Mouse (Mus musculus): ENCODE data around the gene Aqp12. TPM values are rescaled to one million over a fixed set of nuclear protein-coding genes. Genes with fewer than 3 reads are reported as not detected.
A peak's percentile ranks its signal among the peaks of the same experiment; 100 is the strongest.

Gene Aqp12
- polyA plus RNA-seq, 1 experiment from 2014 or later = not detected

DNA sequence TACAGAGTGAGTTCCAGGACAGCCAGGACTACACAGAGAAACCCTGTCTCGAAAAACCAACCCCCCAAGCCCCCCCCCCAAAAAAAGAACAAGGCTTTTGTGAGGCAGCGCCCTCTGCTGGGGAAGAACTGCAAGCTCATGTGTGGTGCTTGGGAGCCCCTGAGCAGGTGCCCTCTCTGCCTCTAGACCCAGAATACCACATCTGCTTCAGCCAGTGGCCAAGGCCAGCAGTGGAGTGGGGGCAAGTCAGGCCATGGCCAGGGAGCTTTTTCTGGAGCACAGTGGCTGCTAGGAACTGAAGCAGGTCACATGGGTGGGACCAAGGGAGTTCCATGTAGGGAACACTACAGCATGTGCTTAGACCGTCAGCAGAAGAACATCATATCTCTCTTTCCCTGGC lies 4.6 kb downstream of the Aqp12 start:
- Histone ChIP-seq H3K4me3 (ENCODE audit: low read depth, low read length) (no peak overlapping the region), H3K27me3 (ENCODE audit: control insufficient read depth, insufficient read depth, low read depth, low read length) (no peaks in the 10 kb centered on the region), H3K9ac (ENCODE audit: low read depth, low read length) (no peak overlapping the region), H3K36me3 (ENCODE audit: control insufficient read depth, insufficient read depth, low read length) (no peaks in the 10 kb centered on the region), H3K4me2 (ENCODE audit: low read length) (no peak overlapping the region), H3K9me3 (replicated peaks; ENCODE audit: control insufficient read depth, low read length, poor library complexity, severe bottlenecking) (no peaks in the 10 kb centered on the region), H3K4me1 (ENCODE audit: control insufficient read depth, insufficient read depth, low read length) (no peaks in the 10 kb centered on the region), H3K27ac (ENCODE audit: low read length) (no peak overlapping the region)
- WGBS = 32% methylated on average over 3 of the region's 3 CpGs
- no peak for ATAC-seq

DNA sequence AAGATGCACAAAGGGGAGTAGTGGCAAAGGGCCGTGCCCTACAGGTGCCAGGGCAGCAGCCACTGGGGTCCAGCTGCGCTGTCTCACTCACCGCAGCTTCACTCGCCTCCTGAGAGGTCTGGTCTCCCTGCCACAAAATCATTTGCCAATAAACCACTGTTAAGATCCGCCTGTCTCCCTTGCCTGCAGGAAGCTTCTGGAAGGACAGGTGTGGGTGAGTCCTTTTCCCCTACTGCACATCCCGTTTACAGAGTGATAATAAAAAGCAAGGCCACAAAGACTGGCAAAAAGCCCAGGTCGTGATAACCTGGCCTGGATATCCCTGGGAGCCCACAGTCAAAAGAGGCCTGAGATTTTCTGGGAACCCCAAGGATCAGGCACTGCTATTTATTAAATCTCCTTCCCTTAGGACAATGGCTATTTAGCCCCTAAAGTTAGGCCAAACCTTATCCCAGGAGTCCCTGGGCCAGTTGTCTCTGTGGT lies 6.0 kb downstream of the Aqp12 start:
- H3K9me3 ChIP-seq (replicated peaks; ENCODE audit: control insufficient read depth, low read length, poor library complexity, severe bottlenecking) = no peaks in the 10 kb centered on the region
- H3K4me1 ChIP-seq (ENCODE audit: control insufficient read depth, insufficient read depth, low read length) = no peaks in the 10 kb centered on the region
- ATAC-seq = no peak
- 81% methylated on average over 7 of the region's 7 CpGs for WGBS
- H3K36me3 ChIP-seq (ENCODE audit: control insufficient read depth, insufficient read depth, low read length) = no peaks in the 10 kb centered on the region
- H3K4me2 ChIP-seq (ENCODE audit: low read length) = no peak overlapping the region
- H3K27ac ChIP-seq (ENCODE audit: low read length) = no peak overlapping the region
- no peaks in the 10 kb centered on the region for H3K27me3 ChIP-seq (ENCODE audit: control insufficient read depth, insufficient read depth, low read depth, low read length)
- no peak overlapping the region for H3K9ac ChIP-seq (ENCODE audit: low read depth, low read length)
- H3K4me3 ChIP-seq (ENCODE audit: low read depth, low read length) = no peak overlapping the region

DNA sequence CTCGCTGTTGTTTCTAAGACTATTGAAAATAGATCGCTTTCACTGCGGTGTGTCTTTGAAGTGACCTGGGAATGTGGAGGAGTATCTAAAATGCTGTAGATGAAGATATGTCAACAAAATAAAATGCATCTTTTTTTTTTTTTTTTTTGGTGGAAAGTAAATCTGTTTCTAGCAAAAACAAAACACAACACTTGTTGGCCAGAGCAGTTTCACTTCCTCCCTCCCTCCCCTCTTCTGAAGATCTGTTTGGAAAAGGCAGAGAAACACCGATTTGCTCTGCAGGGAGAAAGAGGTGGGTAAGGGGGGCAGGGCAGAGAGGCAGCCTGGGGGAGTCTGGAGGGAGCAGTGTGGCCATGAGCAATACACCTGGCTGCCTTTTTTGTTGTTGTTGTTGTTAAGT lies 7.2 kb downstream of the Aqp12 start:
- no peak overlapping the region for H3K27ac ChIP-seq (ENCODE audit: low read length)
- no peaks in the 10 kb centered on the region for H3K27me3 ChIP-seq (ENCODE audit: control insufficient read depth, insufficient read depth, low read depth, low read length)
- H3K4me3 ChIP-seq (ENCODE audit: low read depth, low read length) = no peak overlapping the region
- no peaks in the 10 kb centered on the region for H3K4me1 ChIP-seq (ENCODE audit: control insufficient read depth, insufficient read depth, low read length)
- no peak overlapping the region for H3K9ac ChIP-seq (ENCODE audit: low read depth, low read length)
- 78% methylated on average over 4 of the region's 4 CpGs for WGBS
- peaks cover 9% of the 10 kb centered on the region for H3K36me3 ChIP-seq (ENCODE audit: control insufficient read depth, insufficient read depth, low read length)
- H3K4me2 ChIP-seq (ENCODE audit: low read length) = no peak overlapping the region
- no peak for ATAC-seq
- H3K9me3 ChIP-seq (replicated peaks; ENCODE audit: control insufficient read depth, low read length, poor library complexity, severe bottlenecking) = no peaks in the 10 kb centered on the region

DNA sequence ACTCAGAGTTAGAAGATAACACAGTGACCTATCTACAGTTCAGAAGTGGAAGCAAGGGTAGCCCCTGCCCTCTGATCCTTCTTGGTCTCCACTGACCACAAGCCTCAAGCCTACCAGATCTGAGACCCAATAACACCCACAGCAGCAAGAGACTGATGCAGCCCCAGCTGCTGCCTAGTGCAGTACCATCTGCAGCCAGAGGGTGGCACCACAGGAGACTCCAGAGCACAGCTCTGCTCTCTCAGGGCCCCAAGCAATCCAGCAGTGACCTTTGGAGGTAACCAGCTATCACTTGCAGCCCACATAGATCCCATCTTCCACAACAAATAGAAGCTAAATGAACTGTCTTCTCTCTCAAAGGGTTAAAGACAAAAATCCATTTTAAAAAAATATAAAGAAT lies 8.3 kb downstream of the Aqp12 start:
- peaks cover 17% of the 10 kb centered on the region for H3K36me3 ChIP-seq (ENCODE audit: control insufficient read depth, insufficient read depth, low read length)
- no peaks in the 10 kb centered on the region for H3K4me1 ChIP-seq (ENCODE audit: control insufficient read depth, insufficient read depth, low read length)
- H3K27ac ChIP-seq (ENCODE audit: low read length) = no peak overlapping the region
- H3K9me3 ChIP-seq (replicated peaks; ENCODE audit: control insufficient read depth, low read length, poor library complexity, severe bottlenecking) = no peaks in the 10 kb centered on the region
- H3K4me3 ChIP-seq (ENCODE audit: low read depth, low read length) = no peak overlapping the region
- H3K4me2 ChIP-seq (ENCODE audit: low read length) = no peak overlapping the region
- ATAC-seq = peak; percentile 50
- H3K9ac ChIP-seq (ENCODE audit: low read depth, low read length) = no peak overlapping the region
- H3K27me3 ChIP-seq (ENCODE audit: control insufficient read depth, insufficient read depth, low read depth, low read length) = no peaks in the 10 kb centered on the region

DNA sequence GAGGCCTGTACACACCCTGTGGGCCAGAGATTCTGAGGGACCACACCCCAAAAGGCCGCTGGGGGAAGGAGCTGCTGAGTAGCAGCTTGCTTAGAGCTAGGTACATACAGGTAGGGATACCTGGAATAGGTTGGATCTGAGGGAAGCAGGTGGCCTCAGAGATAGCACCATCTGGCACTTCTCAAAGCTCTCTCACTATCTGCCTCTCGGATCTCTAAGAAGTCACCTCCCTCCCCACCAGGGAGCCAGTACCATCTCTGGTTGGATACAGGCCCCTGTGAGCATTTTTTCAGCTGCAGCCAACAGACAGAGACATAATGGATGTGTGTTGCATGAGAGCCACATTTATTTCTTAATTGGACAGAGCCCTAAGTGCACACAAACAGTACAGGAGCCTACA lies 9.0 kb downstream of the Aqp12 start:
- Histone ChIP-seq H3K4me1 (ENCODE audit: control insufficient read depth, insufficient read depth, low read length) (no peaks in the 10 kb centered on the region), H3K9me3 (replicated peaks; ENCODE audit: control insufficient read depth, low read length, poor library complexity, severe bottlenecking) (no peaks in the 10 kb centered on the region), H3K36me3 (ENCODE audit: control insufficient read depth, insufficient read depth, low read length) (peaks cover 22% of the 10 kb centered on the region), H3K4me2 (ENCODE audit: low read length) (no peak overlapping the region), H3K4me3 (ENCODE audit: low read depth, low read length) (no peak overlapping the region), H3K27me3 (ENCODE audit: control insufficient read depth, insufficient read depth, low read depth, low read length) (no peaks in the 10 kb centered on the region), H3K9ac (ENCODE audit: low read depth, low read length) (no peak overlapping the region), H3K27ac (ENCODE audit: low read length) (no peak overlapping the region)
- WGBS = 59% methylated on average over 2 of the region's 2 CpGs
- ATAC-seq = no peak

DNA sequence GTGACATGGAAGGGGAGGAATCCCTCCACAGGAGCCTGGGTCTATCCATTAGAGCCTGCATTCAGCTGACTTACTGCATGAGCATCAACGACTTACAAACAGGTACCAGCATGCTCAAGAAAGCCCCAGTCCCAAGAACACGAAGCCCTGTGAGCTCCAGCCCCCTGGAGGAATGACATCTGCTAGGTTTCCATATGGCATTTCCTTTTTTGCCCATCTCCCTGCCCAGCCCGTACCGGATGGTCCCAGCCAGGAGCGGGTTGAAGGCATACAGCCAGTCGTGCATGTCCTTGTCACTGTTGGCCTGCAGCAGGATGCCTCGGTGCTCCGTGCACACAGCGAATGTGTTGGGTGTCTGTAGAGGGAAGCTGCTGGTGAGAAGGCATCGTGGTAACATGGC lies 12.6 kb downstream of the Aqp12 start:
- no peak for ATAC-seq
- Histone ChIP-seq H3K4me1 (ENCODE audit: control insufficient read depth, insufficient read depth, low read length) (no peaks in the 10 kb centered on the region), H3K36me3 (ENCODE audit: control insufficient read depth, insufficient read depth, low read length) (peaks cover 45% of the 10 kb centered on the region), H3K9ac (ENCODE audit: low read depth, low read length) (no peak overlapping the region), H3K27ac (ENCODE audit: low read length) (no peak overlapping the region), H3K27me3 (ENCODE audit: control insufficient read depth, insufficient read depth, low read depth, low read length) (no peaks in the 10 kb centered on the region), H3K4me3 (ENCODE audit: low read depth, low read length) (no peak overlapping the region), H3K4me2 (ENCODE audit: low read length) (no peak overlapping the region), H3K9me3 (replicated peaks; ENCODE audit: control insufficient read depth, low read length, poor library complexity, severe bottlenecking) (no peaks in the 10 kb centered on the region)
- WGBS = 91% methylated on average over 10 of the region's 10 CpGs

DNA sequence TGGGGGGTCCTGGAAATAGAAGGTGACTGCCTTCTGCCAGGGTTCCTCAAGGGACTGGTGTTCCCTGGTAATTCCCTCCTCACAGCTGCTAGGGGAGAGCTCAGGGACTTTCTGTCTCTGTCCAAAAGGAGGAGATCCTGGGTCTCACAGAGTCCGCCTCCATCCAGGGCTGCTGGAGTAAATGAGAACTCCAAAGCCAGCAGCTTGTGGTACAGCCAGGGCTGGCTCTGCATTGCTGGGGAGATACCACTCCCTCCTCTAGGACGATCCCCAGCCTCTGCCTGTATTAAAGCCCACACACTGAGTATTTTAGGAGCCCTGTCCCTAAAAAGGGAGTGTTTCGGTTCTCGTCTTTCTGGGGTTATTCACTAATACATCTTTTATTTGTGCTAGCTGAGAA lies 14.5 kb downstream of the Aqp12 start:
- Histone ChIP-seq H3K4me2 (ENCODE audit: low read length) (no peak overlapping the region), H3K4me1 (ENCODE audit: control insufficient read depth, insufficient read depth, low read length) (no peaks in the 10 kb centered on the region), H3K4me3 (ENCODE audit: low read depth, low read length) (no peak overlapping the region), H3K9me3 (replicated peaks; ENCODE audit: control insufficient read depth, low read length, poor library complexity, severe bottlenecking) (no peaks in the 10 kb centered on the region), H3K27me3 (ENCODE audit: control insufficient read depth, insufficient read depth, low read depth, low read length) (no peaks in the 10 kb centered on the region), H3K36me3 (ENCODE audit: control insufficient read depth, insufficient read depth, low read length) (peaks cover 64% of the 10 kb centered on the region), H3K9ac (ENCODE audit: low read depth, low read length) (no peak overlapping the region), H3K27ac (ENCODE audit: low read length) (no peak overlapping the region)
- no peak for ATAC-seq
- WGBS = 79% methylated on average over 4 of the region's 4 CpGs

DNA sequence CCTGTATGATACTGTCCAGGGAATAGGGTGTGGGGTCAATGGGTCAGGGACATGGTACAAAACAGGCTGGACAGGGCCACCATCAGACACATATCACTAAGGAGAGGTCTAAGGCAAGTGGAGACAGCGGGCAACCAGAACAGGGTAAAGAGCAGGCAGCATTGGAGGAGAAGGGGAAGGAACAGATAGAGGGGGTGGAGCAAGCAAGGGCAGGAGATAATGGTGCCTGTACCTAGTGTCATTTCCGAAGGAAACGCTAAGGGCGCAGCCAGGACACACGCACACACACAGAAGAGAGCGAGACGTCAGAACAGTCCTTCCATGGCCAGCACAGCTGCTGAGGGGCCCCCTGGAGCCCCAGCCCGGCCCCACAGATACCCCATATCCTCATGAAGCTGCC lies 20.5 kb downstream of the Aqp12 start:
- no peaks in the 10 kb centered on the region for H3K27me3 ChIP-seq (ENCODE audit: control insufficient read depth, insufficient read depth, low read depth, low read length)
- WGBS = 95% methylated on average over 8 of the region's 8 CpGs
- no peak overlapping the region for H3K4me2 ChIP-seq (ENCODE audit: low read length)
- H3K4me3 ChIP-seq (ENCODE audit: low read depth, low read length) = no peak overlapping the region
- H3K9me3 ChIP-seq (replicated peaks; ENCODE audit: control insufficient read depth, low read length, poor library complexity, severe bottlenecking) = no peaks in the 10 kb centered on the region
- H3K36me3 ChIP-seq (ENCODE audit: control insufficient read depth, insufficient read depth, low read length) = peaks cover 63% of the 10 kb centered on the region
- no peak for ATAC-seq
- no peak overlapping the region for H3K27ac ChIP-seq (ENCODE audit: low read length)
- no peaks in the 10 kb centered on the region for H3K4me1 ChIP-seq (ENCODE audit: control insufficient read depth, insufficient read depth, low read length)
- no peak overlapping the region for H3K9ac ChIP-seq (ENCODE audit: low read depth, low read length)

DNA sequence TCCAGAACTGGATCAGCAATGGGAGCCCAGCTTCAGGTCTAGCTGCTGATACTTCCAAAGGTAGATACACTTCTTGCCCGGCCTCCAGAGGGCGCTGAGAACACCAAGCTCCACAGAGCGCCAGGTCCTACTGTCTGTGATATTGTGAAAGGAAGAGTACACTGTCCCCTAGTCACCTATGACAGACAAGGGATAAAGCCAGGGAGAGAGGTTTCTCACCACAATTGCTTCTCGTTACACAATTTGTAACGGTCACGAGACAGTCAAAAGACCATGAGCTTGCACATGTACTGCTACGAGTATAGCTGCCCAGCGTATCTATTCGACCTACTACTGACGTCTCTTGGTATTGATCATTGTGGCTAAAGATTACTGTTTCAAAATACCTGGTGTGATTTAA lies 23.3 kb downstream of the Aqp12 start:
- 97% methylated on average over 10 of the region's 10 CpGs for WGBS
- Histone ChIP-seq H3K4me3 (ENCODE audit: low read depth, low read length) (no peak overlapping the region), H3K27ac (ENCODE audit: low read length) (no peak overlapping the region), H3K4me2 (ENCODE audit: low read length) (no peak overlapping the region), H3K27me3 (ENCODE audit: control insufficient read depth, insufficient read depth, low read depth, low read length) (no peaks in the 10 kb centered on the region), H3K36me3 (ENCODE audit: control insufficient read depth, insufficient read depth, low read length) (peaks cover 52% of the 10 kb centered on the region), H3K9ac (ENCODE audit: low read depth, low read length) (no peak overlapping the region), H3K9me3 (replicated peaks; ENCODE audit: control insufficient read depth, low read length, poor library complexity, severe bottlenecking) (no peaks in the 10 kb centered on the region), H3K4me1 (ENCODE audit: control insufficient read depth, insufficient read depth, low read length) (no peaks in the 10 kb centered on the region)
- ATAC-seq = no peak

DNA sequence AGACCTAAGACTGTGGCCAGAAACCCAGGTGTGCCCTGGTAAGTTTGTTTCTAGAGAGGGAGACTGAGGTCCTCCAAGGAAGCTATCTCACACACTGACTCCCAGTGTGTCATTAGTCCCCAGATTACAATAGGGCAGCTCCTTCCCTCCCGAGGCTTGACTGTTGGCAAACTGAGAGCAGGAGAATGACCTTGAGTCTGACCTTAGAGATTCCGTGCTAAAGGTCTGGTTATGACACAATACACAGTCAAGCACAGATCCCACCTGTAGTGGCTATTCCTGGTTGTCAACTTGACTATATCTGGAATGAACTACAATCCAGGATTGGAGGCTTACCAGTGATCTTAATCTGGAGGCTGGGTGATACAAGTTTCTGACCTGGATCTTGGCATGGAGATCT lies 23.9 kb downstream of the Aqp12 start:
- Histone ChIP-seq H3K27me3 (ENCODE audit: control insufficient read depth, insufficient read depth, low read depth, low read length) (no peaks in the 10 kb centered on the region), H3K4me3 (ENCODE audit: low read depth, low read length) (no peak overlapping the region), H3K4me2 (ENCODE audit: low read length) (no peak overlapping the region), H3K9me3 (replicated peaks; ENCODE audit: control insufficient read depth, low read length, poor library complexity, severe bottlenecking) (no peaks in the 10 kb centered on the region), H3K9ac (ENCODE audit: low read depth, low read length) (no peak overlapping the region), H3K36me3 (ENCODE audit: control insufficient read depth, insufficient read depth, low read length) (peaks cover 52% of the 10 kb centered on the region), H3K27ac (ENCODE audit: low read length) (no peak overlapping the region), H3K4me1 (ENCODE audit: control insufficient read depth, insufficient read depth, low read length) (no peaks in the 10 kb centered on the region)
- WGBS = 80% methylated on average over 2 of the region's 2 CpGs
- no peak for ATAC-seq

All from midbrain, embryonic 16.5 days (tissue).